Mouse (Mus musculus): ENCODE measurements around the gene Gm49368. TPM values are rescaled to one million over a fixed set of nuclear protein-coding genes. Genes with fewer than 3 reads are reported as not detected.

Gm49368 gene
- total and polyA plus RNA-seq, 3 experiments, result not detected

DNA sequence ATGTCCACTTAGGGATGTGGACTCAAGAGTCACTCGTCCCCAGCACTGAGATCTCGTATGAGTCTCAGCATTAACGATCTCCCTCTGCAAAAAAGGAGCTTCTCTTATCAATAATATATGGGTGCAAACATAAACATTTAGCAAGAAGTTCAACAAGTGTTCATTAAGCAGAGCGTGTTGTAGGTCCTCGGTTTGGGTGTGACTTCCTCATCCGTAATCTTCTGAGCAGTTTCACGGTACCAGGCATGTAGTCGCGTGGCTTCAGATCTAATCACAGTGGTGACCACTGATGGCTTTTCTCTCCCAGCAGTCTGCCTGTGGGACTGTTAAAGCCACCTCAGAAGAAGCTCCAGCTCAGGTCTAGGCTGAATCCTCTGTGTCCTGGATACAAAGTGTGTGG lies 38.1 kb upstream of the Gm49368 start:
- peaks cover 0 to 4% of the 10 kb centered on the region in 2 experiments; a peak in 1 of 4 replicates for H3K4me1 ChIP-seq (ENCODE audit: control insufficient read depth in 1 of 2, insufficient read depth in 2 of 2, low read length in 2 of 2)
- H3K9ac ChIP-seq (ENCODE audit: control insufficient read depth, low read depth, low read length, poor library complexity, severe bottlenecking), result no peak overlapping the region
- no peaks in the 10 kb centered on the region for H3K79me2 ChIP-seq (ENCODE audit: control insufficient read depth, insufficient read depth, low read length, poor library complexity)
- H3K27me3 ChIP-seq (ENCODE audit: control insufficient read depth in 1 of 2, insufficient read depth in 2 of 2, low read length in 2 of 2), result no peaks in the 10 kb centered on the region
- peak; percentile 38 for DNase-seq (ENCODE audit: low read depth, low spot score)
- no peak overlapping the region for H3K4me3 ChIP-seq (ENCODE audit: control insufficient read depth in 1 of 2, insufficient read depth in 1 of 2, low read depth in 2 of 2, low read length in 2 of 2)
- TF ChIP-seq UBTF (IDR thresholded peaks at IDR 0.05; ENCODE audit: borderline replicate concordance, insufficient read depth, low read depth, low read length) (no peak), BHLHE40 (IDR thresholded peaks at IDR 0.05; ENCODE audit: borderline replicate concordance, low read depth, low read length) (peak; percentile 60; the same call in 1 of the 2 replicates)
- H3K36me3 ChIP-seq (ENCODE audit: control insufficient read depth in 1 of 2, insufficient read depth in 2 of 2, low read length in 2 of 2), result no peaks in the 10 kb centered on the region
- H3K9me3 ChIP-seq (replicated peaks; ENCODE audit: insufficient read depth, low read length), result no peaks in the 10 kb centered on the region
- H3K27ac ChIP-seq (ENCODE audit: control insufficient read depth, low read depth, low read length), result no peak overlapping the region

DNA sequence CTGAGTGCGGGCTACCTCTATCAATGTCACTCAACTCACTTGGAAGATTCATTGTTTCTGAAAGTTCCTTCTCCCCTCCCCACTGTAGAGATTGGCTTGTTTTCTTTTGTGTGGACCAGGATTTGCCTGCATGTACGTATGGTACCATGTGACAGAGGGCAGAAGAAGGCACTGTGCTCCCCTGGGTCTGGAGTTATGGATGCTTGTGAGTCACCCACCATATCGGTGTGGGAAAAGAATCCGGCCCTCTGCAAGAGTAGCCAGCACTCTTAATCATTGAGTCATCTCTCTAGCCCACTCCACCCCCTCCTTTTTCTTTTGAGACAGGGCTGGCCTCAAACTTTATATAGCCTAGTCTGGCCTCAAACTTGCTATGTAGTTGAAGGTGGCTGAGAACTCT lies 37.6 kb upstream of the Gm49368 start:
- peaks cover 0 to 4% of the 10 kb centered on the region in 2 experiments; a peak in 1 of 4 replicates for H3K4me1 ChIP-seq (ENCODE audit: control insufficient read depth in 1 of 2, insufficient read depth in 2 of 2, low read length in 2 of 2)
- H3K27ac ChIP-seq (ENCODE audit: control insufficient read depth, low read depth, low read length), result no peak overlapping the region
- TF ChIP-seq CTCF (IDR thresholded peaks at IDR 0.05 in 2 of 3, conservative IDR thresholded peaks at IDR 0.05 in 1 of 3; ENCODE audit: control insufficient read depth in 1 of 3, insufficient read depth in 1 of 3, low read depth in 2 of 3, low read length in 3 of 3, poor library complexity in 1 of 3, severe bottlenecking in 1 of 3) (no peak), NRF1 (IDR thresholded peaks at IDR 0.05; ENCODE audit: insufficient read depth, low read depth, low read length, poor library complexity, severe bottlenecking) (no peak), MAX (IDR thresholded peaks at IDR 0.05; ENCODE audit: low read length) (no peak), TAL1 (IDR thresholded peaks at IDR 0.05; ENCODE audit: low read length) (no peak), MEF2A (IDR thresholded peaks at IDR 0.05; ENCODE audit: extremely low read depth, insufficient replicate concordance, low read depth, low read length, poor library complexity, severe bottlenecking) (no peak), ZNF384 (IDR thresholded peaks at IDR 0.05; ENCODE audit: low read depth, low read length) (no peak), MAFK (IDR thresholded peaks at IDR 0.05; ENCODE audit: borderline replicate concordance, low read depth, low read length) (no peak), CHD2 (IDR thresholded peaks at IDR 0.05; ENCODE audit: low read length) (no peak), POLR2A (IDR thresholded peaks at IDR 0.05; ENCODE audit: control insufficient read depth in 1 of 2, insufficient read depth in 1 of 2, low read depth in 1 of 2, low read length in 2 of 2, poor library complexity in 1 of 2) (no peak), ETS1 (IDR thresholded peaks at IDR 0.05; ENCODE audit: low read depth, low read length) (no peak), CHD1 (IDR thresholded peaks at IDR 0.05; ENCODE audit: low read depth, low read length) (no peak), SMC3 (IDR thresholded peaks at IDR 0.05; ENCODE audit: low read depth, low read length) (no peak), KAT2A (conservative IDR thresholded peaks at IDR 0.05; ENCODE audit: low read depth, low read length) (no peak), ZKSCAN1 (IDR thresholded peaks at IDR 0.05; ENCODE audit: low read depth, low read length) (no peak), ZC3H11A (IDR thresholded peaks at IDR 0.05; ENCODE audit: low read depth, low read length) (no peak), MYB (IDR thresholded peaks at IDR 0.05; ENCODE audit: low read depth, low read length) (no peak), MXI1 (IDR thresholded peaks at IDR 0.05; ENCODE audit: low read depth, low read length) (no peak)
- H3K27me3 ChIP-seq (ENCODE audit: control insufficient read depth in 1 of 2, insufficient read depth in 2 of 2, low read length in 2 of 2), result no peaks in the 10 kb centered on the region
- no peak overlapping the region for H3K4me3 ChIP-seq (ENCODE audit: control insufficient read depth in 1 of 2, insufficient read depth in 1 of 2, low read depth in 2 of 2, low read length in 2 of 2)
- no peak overlapping the region for H3K9ac ChIP-seq (ENCODE audit: control insufficient read depth, low read depth, low read length, poor library complexity, severe bottlenecking)
- H3K9me3 ChIP-seq (replicated peaks; ENCODE audit: insufficient read depth, low read length), result no peaks in the 10 kb centered on the region
- H3K79me2 ChIP-seq (ENCODE audit: control insufficient read depth, insufficient read depth, low read length, poor library complexity), result no peaks in the 10 kb centered on the region
- no peak for DNase-seq (ENCODE audit: low read depth, low spot score)
- no peaks in the 10 kb centered on the region for H3K36me3 ChIP-seq (ENCODE audit: control insufficient read depth in 1 of 2, insufficient read depth in 2 of 2, low read length in 2 of 2)
